Mouse (Mus musculus): ENCODE results near the gene Npm1. TPM values are rescaled to one million over a fixed set of nuclear protein-coding genes. Genes with fewer than 3 reads are reported as not detected.
A peak's percentile ranks its signal among the peaks of the same experiment; 100 is the strongest.

Npm1 gene
- polyA plus RNA-seq, 1 experiment from 2014 or later: 999 TPM

GRCm38 (mm10) chr11:33147572-33148337 is 15.3 kb downstream of the Npm1 start:
- Histone ChIP-seq H3K4me1 (ENCODE audit: insufficient read depth, low read length) (peaks cover 33% of the 10 kb centered on the region), H3K9me3 (ENCODE audit: low read length) (no peaks in the 10 kb centered on the region), H3K27ac (ENCODE audit: low read length) (0 out of 2 replicates have a peak overlapping the region, but pooled peaks have one; percentile 29)

GRCm38 (mm10) chr11:33147171-33147571 is 15.8 kb downstream of the Npm1 start, which contains the start of gene Fgf18:
Gene Fgf18 (minus strand): TSS chr11:33147400.
- H3K4me2 ChIP-seq (replicated peaks; ENCODE audit: low read depth, low read length): peak within 1 kb of the TSS; percentile 98
- peaks cover 34% of the 10 kb centered on the region for H3K4me1 ChIP-seq (ENCODE audit: insufficient read depth, low read length)
- peaks cover 26% of the 10 kb centered on the region for H3K36me3 ChIP-seq (ENCODE audit: insufficient read depth, low read length)
- 0 out of 2 replicates have a peak within 1 kb of the TSS, but pooled peaks have one; percentile 29 for H3K27ac ChIP-seq (ENCODE audit: low read length)
- ATAC-seq (ENCODE audit: low FRiP score, low TSS enrichment): peak; percentile 32
- H3K9ac ChIP-seq (replicated peaks; ENCODE audit: low read length): peak within 1 kb of the TSS; percentile 63
- peaks cover 19% of the 10 kb centered on the region for H3K27me3 ChIP-seq (ENCODE audit: insufficient read depth, low read length)
- under 1% methylated on average over 31 of the region's 53 CpGs for WGBS
- H3K4me3 ChIP-seq (ENCODE audit: low read length): peak within 1 kb of the TSS; percentile 61
- no peaks in the 10 kb centered on the region for H3K9me3 ChIP-seq (ENCODE audit: low read length)

More at GRCm38 (mm10) chr11:33147572-33148337, 15.3 kb downstream of the Npm1 start:
- Histone ChIP-seq H3K4me2 (replicated peaks; ENCODE audit: low read depth, low read length) (peak overlapping the region; percentile 98), H3K9ac (replicated peaks; ENCODE audit: low read length) (peak overlapping the region; percentile 63), H3K27me3 (ENCODE audit: insufficient read depth, low read length) (peaks cover 19% of the 10 kb centered on the region), H3K36me3 (ENCODE audit: insufficient read depth, low read length) (peaks cover 26% of the 10 kb centered on the region), H3K4me3 (ENCODE audit: low read length) (peak overlapping the region; percentile 61)
- peak; percentile 78 for ATAC-seq (ENCODE audit: low FRiP score, low TSS enrichment)
- under 1% methylated on average over 49 of the region's 85 CpGs for WGBS

- 0 out of 2 replicates have a peak, but pooled peaks have one; percentile 12 for ATAC-seq (ENCODE audit: low FRiP score, low TSS enrichment)
- WGBS: under 1% methylated on average over 30 of the region's 30 CpGs
- H3K4me1 ChIP-seq (ENCODE audit: insufficient read depth, low read length): peaks cover 34% of the 10 kb centered on the region
- peaks cover 19% of the 10 kb centered on the region for H3K27me3 ChIP-seq (ENCODE audit: insufficient read depth, low read length)
- H3K9ac ChIP-seq (replicated peaks; ENCODE audit: low read length): peak overlapping the region; percentile 63
- H3K4me2 ChIP-seq (replicated peaks; ENCODE audit: low read depth, low read length): peak overlapping the region; percentile 98
- no peak overlapping the region for H3K27ac ChIP-seq (ENCODE audit: low read length)
- peaks cover 22% of the 10 kb centered on the region for H3K36me3 ChIP-seq (ENCODE audit: insufficient read depth, low read length)
- H3K9me3 ChIP-seq (ENCODE audit: low read length): no peaks in the 10 kb centered on the region
- peak overlapping the region; percentile 61 for H3K4me3 ChIP-seq (ENCODE audit: low read length)
Observed at GRCm38 (mm10) chr11:33146651-33147131, 16.3 kb downstream of the Npm1 start.

- Histone ChIP-seq H3K27ac (ENCODE audit: low read length) (no peak overlapping the region), H3K4me3 (ENCODE audit: low read length) (no peak overlapping the region), H3K27me3 (ENCODE audit: insufficient read depth, low read length) (peaks cover 19% of the 10 kb centered on the region), H3K4me2 (replicated peaks; ENCODE audit: low read depth, low read length) (0 out of 2 replicates have a peak overlapping the region, but pooled peaks have one; percentile 10), H3K9ac (replicated peaks; ENCODE audit: low read length) (no peak overlapping the region), H3K36me3 (ENCODE audit: insufficient read depth, low read length) (peaks cover 17% of the 10 kb centered on the region), H3K4me1 (ENCODE audit: insufficient read depth, low read length) (peaks cover 34% of the 10 kb centered on the region), H3K9me3 (ENCODE audit: low read length) (no peaks in the 10 kb centered on the region)
- 9% methylated on average over 8 of the region's 9 CpGs for whole genome bisulfite sequencing
- ATAC-seq (ENCODE audit: low FRiP score, low TSS enrichment): no peak
Observed at GRCm38 (mm10) chr11:33146143-33146497, 16.9 kb downstream of the Npm1 start.

GRCm38 (mm10) chr11:33145201-33146142 is 17.5 kb downstream of the Npm1 start:
- Histone ChIP-seq H3K27me3 (ENCODE audit: insufficient read depth, low read length) (peaks cover 19% of the 10 kb centered on the region), H3K27ac (ENCODE audit: low read length) (no peak overlapping the region), H3K36me3 (ENCODE audit: insufficient read depth, low read length) (peaks cover 10% of the 10 kb centered on the region), H3K9me3 (ENCODE audit: low read length) (no peaks in the 10 kb centered on the region), H3K4me1 (ENCODE audit: insufficient read depth, low read length) (peaks cover 34% of the 10 kb centered on the region), H3K4me3 (ENCODE audit: low read length) (no peak overlapping the region), H3K4me2 (replicated peaks; ENCODE audit: low read depth, low read length) (0 out of 2 replicates have a peak overlapping the region, but pooled peaks have one; percentile 10), H3K9ac (replicated peaks; ENCODE audit: low read length) (no peak overlapping the region)
- no peak for ATAC-seq (ENCODE audit: low FRiP score, low TSS enrichment)
- 25% methylated on average over 7 of the region's 7 CpGs for WGBS

- H3K27ac ChIP-seq (ENCODE audit: low read length): no peak overlapping the region
- no peak overlapping the region for H3K9ac ChIP-seq (replicated peaks; ENCODE audit: low read length)
- H3K4me3 ChIP-seq (ENCODE audit: low read length): no peak overlapping the region
- peaks cover 34% of the 10 kb centered on the region for H3K4me1 ChIP-seq (ENCODE audit: insufficient read depth, low read length)
- peaks cover 19% of the 10 kb centered on the region for H3K27me3 ChIP-seq (ENCODE audit: insufficient read depth, low read length)
- no peak for ATAC-seq (ENCODE audit: low FRiP score, low TSS enrichment)
- H3K36me3 ChIP-seq (ENCODE audit: insufficient read depth, low read length): no peaks in the 10 kb centered on the region
- 29% methylated on average over 9 of the region's 9 CpGs for WGBS
- no peaks in the 10 kb centered on the region for H3K9me3 ChIP-seq (ENCODE audit: low read length)
- H3K4me2 ChIP-seq (replicated peaks; ENCODE audit: low read depth, low read length): 0 out of 2 replicates have a peak overlapping the region, but pooled peaks have one; percentile 8
Observed at GRCm38 (mm10) chr11:33143906-33144305, 19.1 kb downstream of the Npm1 start.

- Histone ChIP-seq H3K9ac (replicated peaks; ENCODE audit: low read length) (no peak overlapping the region), H3K9me3 (ENCODE audit: low read length) (no peaks in the 10 kb centered on the region), H3K36me3 (ENCODE audit: insufficient read depth, low read length) (no peaks in the 10 kb centered on the region), H3K4me3 (ENCODE audit: low read length) (no peak overlapping the region), H3K4me1 (ENCODE audit: insufficient read depth, low read length) (peaks cover 29% of the 10 kb centered on the region), H3K27me3 (ENCODE audit: insufficient read depth, low read length) (peaks cover 19% of the 10 kb centered on the region), H3K4me2 (replicated peaks; ENCODE audit: low read depth, low read length) (no peak overlapping the region), H3K27ac (ENCODE audit: low read length) (no peak overlapping the region)
- no peak for ATAC-seq (ENCODE audit: low FRiP score, low TSS enrichment)
- 62% methylated on average over 1 of the region's 1 CpGs for WGBS
Observed at GRCm38 (mm10) chr11:33142801-33143200, 20.2 kb downstream of the Npm1 start.

GRCm38 (mm10) chr11:33140111-33140460 is 22.9 kb downstream of the Npm1 start:
- Histone ChIP-seq H3K27me3 (ENCODE audit: insufficient read depth, low read length) (peaks cover 11% of the 10 kb centered on the region), H3K9me3 (ENCODE audit: low read length) (no peaks in the 10 kb centered on the region), H3K27ac (ENCODE audit: low read length) (no peak overlapping the region), H3K36me3 (ENCODE audit: insufficient read depth, low read length) (no peaks in the 10 kb centered on the region), H3K4me3 (ENCODE audit: low read length) (no peak overlapping the region), H3K4me1 (ENCODE audit: insufficient read depth, low read length) (peaks cover 10% of the 10 kb centered on the region), H3K9ac (replicated peaks; ENCODE audit: low read length) (no peak overlapping the region), H3K4me2 (replicated peaks; ENCODE audit: low read depth, low read length) (no peak overlapping the region)
- ATAC-seq (ENCODE audit: low FRiP score, low TSS enrichment): no peak
- WGBS: 96% methylated on average over 5 of the region's 5 CpGs

GRCm38 (mm10) chr11:33139458-33140110 is 23.4 kb downstream of the Npm1 start:
- 85% methylated on average over 9 of the region's 9 CpGs for WGBS
- H3K9me3 ChIP-seq (ENCODE audit: low read length): no peaks in the 10 kb centered on the region
- no peak overlapping the region for H3K4me3 ChIP-seq (ENCODE audit: low read length)
- H3K4me2 ChIP-seq (replicated peaks; ENCODE audit: low read depth, low read length): no peak overlapping the region
- peaks cover 7% of the 10 kb centered on the region; the same call in 1 of the 2 replicates for H3K27me3 ChIP-seq (ENCODE audit: insufficient read depth, low read length)
- H3K27ac ChIP-seq (ENCODE audit: low read length): no peak overlapping the region
- H3K36me3 ChIP-seq (ENCODE audit: insufficient read depth, low read length): no peaks in the 10 kb centered on the region
- ATAC-seq (ENCODE audit: low FRiP score, low TSS enrichment): no peak
- H3K4me1 ChIP-seq (ENCODE audit: insufficient read depth, low read length): peaks cover 10% of the 10 kb centered on the region
- H3K9ac ChIP-seq (replicated peaks; ENCODE audit: low read length): no peak overlapping the region

All from kidney, embryonic 16.5 days (tissue).